Mouse (Mus musculus) G1E-ER4 (cell line): ENCODE measurements around the gene Prim2. TPM values are rescaled to one million over a fixed set of nuclear protein-coding genes. Genes with fewer than 3 reads are reported as not detected.

ENCODE experiments used
- GATA1 ChIP-seq: IDR thresholded peaks from one replicate; pipeline ENCODE4 v1.8.0; 2012; ENCODE audit warnings: low read length, inconsistent platforms
- polyA plus RNA-seq: library from polyadenylated mRNA; stranded (reverse); fragments of >175 nt; gene quantifications from 2 replicates; pipeline ENCODE4 v1.2.3, GENCODE M21; 2012

Gene Prim2
- polyA plus RNA-seq, 1 experiment: 5.5 TPM

GRCm38 (mm10) chr1:33636421-33637195, 33.0 kb downstream of the Prim2 start:
- TF ChIP-seq GATA1: no peak

- no peak for TF ChIP-seq GATA1
Observed at GRCm38 (mm10) chr1:33627803-33628202, 41.8 kb downstream of the Prim2 start.

- TF ChIP-seq GATA1: peak; percentile 37
Observed at GRCm38 (mm10) chr1:33627070-33627469, 42.5 kb downstream of the Prim2 start.

GRCm38 (mm10) chr1:33624900-33625299, 44.7 kb downstream of the Prim2 start:
- peak; percentile 46 for TF ChIP-seq GATA1

GRCm38 (mm10) chr1:33624441-33624840, 45.2 kb downstream of the Prim2 start:
- no peak for TF ChIP-seq GATA1

GRCm38 (mm10) chr1:33621791-33622190, 47.8 kb downstream of the Prim2 start:
- no peak for TF ChIP-seq GATA1

- no peak for TF ChIP-seq GATA1
Observed at GRCm38 (mm10) chr1:33620091-33620788, 49.4 kb downstream of the Prim2 start.

GRCm38 (mm10) chr1:33612100-33612499, 57.5 kb downstream of the Prim2 start:
- no peak for TF ChIP-seq GATA1

- no peak for TF ChIP-seq GATA1
Observed at GRCm38 (mm10) chr1:33610026-33610721, 59.4 kb downstream of the Prim2 start.

GRCm38 (mm10) chr1:33608133-33608532, 61.5 kb downstream of the Prim2 start:
- no peak for TF ChIP-seq GATA1

GRCm38 (mm10) chr1:33604087-33604699, 65.4 kb downstream of the Prim2 start:
- no peak for TF ChIP-seq GATA1

- no peak for TF ChIP-seq GATA1
Observed at GRCm38 (mm10) chr1:33599698-33600097, 69.9 kb downstream of the Prim2 start.

GRCm38 (mm10) chr1:33599019-33599667, 70.5 kb downstream of the Prim2 start:
- no peak for TF ChIP-seq GATA1

- no peak for TF ChIP-seq GATA1
Observed at GRCm38 (mm10) chr1:33597043-33597442, 72.6 kb downstream of the Prim2 start.

GRCm38 (mm10) chr1:33595936-33596335, 73.7 kb downstream of the Prim2 start:
- TF ChIP-seq GATA1: no peak
